Mouse (Mus musculus): ENCODE measurements around the gene Chmp4b. TPM values are rescaled to one million over a fixed set of nuclear protein-coding genes. Genes with fewer than 3 reads are reported as not detected.

Gene Chmp4b
- polyA plus RNA-seq (2015; fragmentation: Nextera tagmentation; extraction: Ambion mirVana): 26.4 and 28.0 TPM in 2 replicates

DNA sequence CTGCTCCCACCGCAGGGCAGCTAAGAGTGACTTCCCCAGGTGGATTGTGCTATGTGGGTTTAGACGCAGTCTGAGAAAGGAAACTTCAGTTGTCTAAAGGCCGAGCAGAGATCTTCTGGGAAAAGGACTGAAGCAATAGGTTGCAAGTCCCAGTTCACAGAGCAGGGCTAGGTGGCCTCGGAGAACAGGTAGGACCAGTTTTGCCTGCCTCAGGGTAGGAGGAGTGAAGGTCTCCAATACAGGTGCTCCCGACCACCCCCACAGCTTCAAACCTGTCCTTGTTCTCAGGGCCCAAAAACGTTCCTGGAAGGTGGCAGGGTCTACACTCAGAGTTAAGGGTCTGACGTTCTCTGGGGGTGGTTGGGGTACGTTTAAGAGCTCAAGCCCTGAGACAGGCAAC, at the start of gene Chmp4b:
Gene Chmp4b (plus strand): TSS at position 343 of the 400 bp plus-strand sequence.
- Histone ChIP-seq H3K9me3 (no peaks in the 10 kb centered on the region), H3K4me3 (no peak within 1 kb of the TSS), H3K4me2 (replicated peaks) (no peak within 1 kb of the TSS), H3K27ac (no peak within 1 kb of the TSS), H3K36me3 (peaks cover 4% of the 10 kb centered on the region), H3K9ac (no peak within 1 kb of the TSS), H3K4me1 (0 out of 2 replicates have a peak, but pooled peaks cover 2% of the 10 kb centered on the region), H3K27me3 (no peaks in the 10 kb centered on the region)
- WGBS: 49% methylated on average over 8 of the region's 8 CpGs
- ATAC-seq (ENCODE audit: low FRiP score, low read depth): no peak

DNA sequence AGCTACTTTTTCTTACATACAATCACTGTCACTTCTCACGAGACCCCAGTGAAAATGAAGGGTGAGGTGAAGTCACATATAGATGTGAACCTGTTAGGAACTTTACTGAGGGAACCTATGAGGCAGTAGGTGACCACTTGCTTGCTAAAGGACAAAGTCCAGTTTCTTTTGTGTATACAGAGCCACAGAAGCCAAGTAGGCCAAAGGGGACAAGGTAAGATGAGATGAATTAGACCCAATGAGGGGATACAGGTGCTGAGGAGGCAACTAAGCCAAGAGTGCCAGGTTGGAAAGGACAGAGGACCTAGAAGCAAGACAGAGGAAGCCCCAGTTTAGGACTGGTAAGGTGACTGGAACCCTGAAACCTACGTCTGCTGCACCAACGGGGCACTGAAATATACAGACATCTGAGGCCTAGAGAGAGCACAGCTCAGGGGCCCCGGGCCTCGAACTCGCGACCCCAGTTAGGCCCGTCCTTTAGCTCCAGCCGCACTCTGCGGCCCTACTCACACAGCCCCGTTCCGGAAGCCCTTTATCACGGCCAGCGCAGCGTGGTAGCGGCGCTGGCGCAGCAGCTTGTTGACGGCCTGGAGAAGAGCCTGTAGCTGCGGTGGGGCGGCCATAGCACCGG, 48.4 kb upstream of the Chmp4b start:
- H3K4me1 ChIP-seq: peaks cover 12% of the 10 kb centered on the region
- no peak; the same call in 1 of the 2 replicates for ATAC-seq (ENCODE audit: low FRiP score, low read depth)
- H3K4me2 ChIP-seq (replicated peaks): peak overlapping the region; percentile 84
- H3K4me3 ChIP-seq: peak overlapping the region; percentile 81
- H3K9me3 ChIP-seq: no peaks in the 10 kb centered on the region
- H3K27ac ChIP-seq: no peak overlapping the region
- H3K9ac ChIP-seq: peak overlapping the region; percentile 85
- no peaks in the 10 kb centered on the region for H3K36me3 ChIP-seq
- 0 out of 2 replicates have a peak, but pooled peaks cover 4% of the 10 kb centered on the region for H3K27me3 ChIP-seq
- 18% methylated on average over 22 of the region's 22 CpGs for WGBS

DNA sequence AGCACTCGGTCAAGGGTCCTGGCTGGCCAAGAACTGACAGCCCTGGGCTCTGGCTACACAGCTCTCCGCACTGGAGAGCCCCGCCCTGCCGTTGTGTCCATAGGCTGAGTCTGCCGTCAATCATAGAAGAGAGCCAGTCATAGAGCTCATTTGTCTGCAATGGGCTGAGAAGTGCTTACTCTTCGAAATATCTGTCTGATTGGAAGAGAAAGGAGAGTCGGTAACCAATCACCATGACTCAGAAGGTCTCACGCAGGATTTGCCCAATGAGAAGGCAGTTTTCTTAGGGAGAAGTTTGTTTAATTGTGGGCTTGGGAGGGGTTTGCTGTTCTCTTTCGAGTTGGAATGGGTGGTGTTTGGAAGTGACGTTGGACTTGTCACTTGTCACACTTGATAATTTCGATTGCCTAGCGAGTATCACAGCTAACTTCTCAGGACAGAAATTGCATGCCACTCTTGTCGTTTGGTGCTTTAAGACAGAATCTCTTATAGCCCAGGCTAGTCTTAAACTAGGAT, 47.8 kb upstream of the Chmp4b start, which contains the start of gene Pxmp4:
Gene Pxmp4 (minus strand): TSS at position 71 of the 516 bp plus-strand sequence.
- under 1% methylated on average over 13 of the region's 13 CpGs for WGBS
- peak within 1 kb of the TSS; percentile 84 for H3K4me2 ChIP-seq (replicated peaks)
- peak within 1 kb of the TSS; percentile 81 for H3K4me3 ChIP-seq
- peak; percentile 100 for ATAC-seq (ENCODE audit: low FRiP score, low read depth)
- no peaks in the 10 kb centered on the region for H3K36me3 ChIP-seq
- no peaks in the 10 kb centered on the region for H3K9me3 ChIP-seq
- H3K9ac ChIP-seq: peak within 1 kb of the TSS; percentile 85
- H3K27ac ChIP-seq: no peak within 1 kb of the TSS
- H3K4me1 ChIP-seq: peaks cover 12% of the 10 kb centered on the region
- H3K27me3 ChIP-seq: 0 out of 2 replicates have a peak, but pooled peaks cover 4% of the 10 kb centered on the region

DNA sequence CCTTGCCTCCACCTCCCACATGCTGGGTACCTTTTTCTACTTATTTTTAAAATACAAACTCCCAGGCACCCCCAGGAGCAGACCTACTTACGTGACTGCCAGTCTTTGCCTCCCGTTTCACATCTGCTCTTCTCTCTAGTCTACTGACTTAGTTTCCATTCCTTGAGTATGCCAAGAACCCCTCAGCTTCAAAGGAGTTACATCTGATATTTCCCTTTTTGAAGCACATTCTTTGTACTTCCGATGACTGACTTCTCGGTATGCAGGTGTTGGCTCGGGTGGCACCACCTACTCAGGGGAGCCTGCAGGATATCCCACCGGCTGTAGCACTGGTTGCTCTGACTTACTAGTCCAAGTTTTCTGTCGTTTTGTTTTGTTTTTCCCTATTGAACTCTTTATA, 47.3 kb upstream of the Chmp4b start:
- ATAC-seq (ENCODE audit: low FRiP score, low read depth): no peak
- WGBS: 33% methylated on average over 7 of the region's 7 CpGs
- Histone ChIP-seq H3K4me2 (replicated peaks) (peak overlapping the region; percentile 84), H3K36me3 (no peaks in the 10 kb centered on the region), H3K9ac (0 out of 2 replicates have a peak overlapping the region, but pooled peaks have one; percentile 31), H3K4me1 (peaks cover 12% of the 10 kb centered on the region), H3K27me3 (0 out of 2 replicates have a peak, but pooled peaks cover 6% of the 10 kb centered on the region), H3K9me3 (no peaks in the 10 kb centered on the region), H3K4me3 (peak overlapping the region; percentile 81), H3K27ac (no peak overlapping the region)

DNA sequence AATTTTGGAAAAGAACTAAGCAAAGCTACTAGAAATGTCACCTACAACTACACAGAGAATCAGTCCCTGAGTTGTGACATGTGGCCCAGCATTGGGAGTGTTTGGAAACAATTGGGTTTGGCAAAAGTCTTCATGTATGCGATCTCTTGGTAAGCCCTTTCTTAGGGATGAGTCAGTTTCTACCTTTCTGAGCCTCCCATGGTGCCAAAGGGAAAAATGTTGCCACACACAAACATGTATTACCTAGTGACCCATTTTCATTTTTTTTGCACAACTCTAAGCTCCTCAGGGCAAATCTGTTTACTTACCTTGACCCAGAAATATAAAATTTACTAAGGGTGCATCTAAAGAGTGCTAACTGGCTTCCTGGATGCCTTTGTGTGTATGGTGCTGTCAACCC, 44.5 kb upstream of the Chmp4b start:
- no peak overlapping the region for H3K4me3 ChIP-seq

GRCm38 (mm10) chr2:154609050-154609767, 42.3 kb upstream of the Chmp4b start:
- no peak for ATAC-seq (ENCODE audit: low FRiP score, low read depth)
- H3K27ac ChIP-seq: no peak overlapping the region
- H3K36me3 ChIP-seq: no peaks in the 10 kb centered on the region

More for the DNA sequence above, 44.5 kb upstream of the Chmp4b start:
- Histone ChIP-seq H3K4me1 (peaks cover 12% of the 10 kb centered on the region), H3K27me3 (0 out of 2 replicates have a peak, but pooled peaks cover 6% of the 10 kb centered on the region), H3K27ac (no peak overlapping the region), H3K9me3 (no peaks in the 10 kb centered on the region), H3K4me2 (replicated peaks) (no peak overlapping the region), H3K9ac (no peak overlapping the region), H3K36me3 (no peaks in the 10 kb centered on the region)
- WGBS: 88% methylated on average over 1 of the region's 1 CpGs
- no peak for ATAC-seq (ENCODE audit: low FRiP score, low read depth)

DNA sequence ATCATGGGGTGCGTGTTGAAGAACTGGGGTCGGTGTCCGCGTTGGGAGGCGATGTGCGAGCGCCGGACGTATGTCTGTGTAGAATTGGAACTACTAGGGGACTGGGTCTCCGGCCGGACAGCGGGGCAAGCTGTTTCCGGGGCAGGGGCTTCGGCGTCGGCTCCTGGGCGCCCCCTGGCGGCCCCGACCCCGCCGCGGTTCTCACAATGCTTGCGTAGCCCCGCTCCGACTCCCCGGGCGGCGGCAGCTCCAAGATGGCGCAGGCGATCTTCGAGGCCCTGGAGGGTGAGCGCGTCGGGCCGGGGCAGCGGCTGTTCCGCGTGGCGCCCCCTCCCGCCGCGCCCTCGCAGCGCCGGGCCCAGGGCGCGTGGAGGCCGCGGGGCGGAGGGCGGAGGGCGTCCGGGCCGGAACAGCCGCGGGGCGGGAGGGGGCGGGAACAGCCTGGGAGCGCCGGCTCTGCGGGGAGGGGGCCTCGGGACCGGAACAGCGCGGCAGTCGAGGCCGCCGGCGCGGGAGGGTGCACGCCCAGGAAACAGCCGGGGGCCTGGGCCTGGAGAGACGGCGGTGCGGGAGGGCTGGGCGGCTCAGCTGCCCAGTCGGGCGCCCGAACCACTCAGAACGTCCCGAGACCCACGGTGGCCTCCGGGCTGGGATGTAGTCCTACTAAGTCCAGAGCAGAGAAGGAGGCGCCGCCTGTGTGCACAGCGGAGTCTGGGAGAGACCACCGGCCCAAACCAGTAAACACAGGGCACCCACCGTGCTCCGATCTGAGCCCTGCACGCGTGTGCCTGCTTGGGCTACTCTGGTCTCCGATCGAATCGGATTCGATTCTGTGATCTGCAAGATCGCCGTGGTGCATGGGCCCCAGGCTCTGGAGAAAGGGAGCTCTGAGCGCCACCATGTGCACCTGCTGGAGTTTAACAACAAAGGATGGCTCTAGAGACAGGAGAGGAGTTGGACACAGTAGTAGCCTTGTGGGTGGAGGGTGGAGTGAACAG, 38.1 kb upstream of the Chmp4b start, which contains the start of the genes Zfp341 and 4930519P11Rik:
Gene Zfp341 (plus strand): TSS at position 180 of the 998 bp plus-strand sequence.
Gene 4930519P11Rik (minus strand): TSS at position 320 of the 998 bp plus-strand sequence.
- Histone ChIP-seq H3K4me3 (peak within 1 kb of the TSS; percentile 59), H3K4me1 (peaks cover 12% of the 10 kb centered on the region), H3K27me3 (0 out of 2 replicates have a peak, but pooled peaks cover 2% of the 10 kb centered on the region), H3K27ac (peak within 1 kb of the TSS; percentile 95), H3K4me2 (replicated peaks) (peak within 1 kb of the TSS; percentile 67), H3K36me3 (no peaks in the 10 kb centered on the region), H3K9ac (peak within 1 kb of the TSS; percentile 80), H3K9me3 (no peaks in the 10 kb centered on the region)
- ATAC-seq (ENCODE audit: low FRiP score, low read depth): peak; percentile 95
- under 1% methylated on average over 77 of the region's 98 CpGs for WGBS

More at GRCm38 (mm10) chr2:154609050-154609767, 42.3 kb upstream of the Chmp4b start:
- Histone ChIP-seq H3K4me3 (no peak overlapping the region), H3K9ac (no peak overlapping the region), H3K4me1 (peaks cover 12% of the 10 kb centered on the region), H3K9me3 (no peaks in the 10 kb centered on the region), H3K4me2 (replicated peaks) (no peak overlapping the region), H3K27me3 (0 out of 2 replicates have a peak, but pooled peaks cover 6% of the 10 kb centered on the region)
- 62% methylated on average over 10 of the region's 10 CpGs for WGBS

DNA sequence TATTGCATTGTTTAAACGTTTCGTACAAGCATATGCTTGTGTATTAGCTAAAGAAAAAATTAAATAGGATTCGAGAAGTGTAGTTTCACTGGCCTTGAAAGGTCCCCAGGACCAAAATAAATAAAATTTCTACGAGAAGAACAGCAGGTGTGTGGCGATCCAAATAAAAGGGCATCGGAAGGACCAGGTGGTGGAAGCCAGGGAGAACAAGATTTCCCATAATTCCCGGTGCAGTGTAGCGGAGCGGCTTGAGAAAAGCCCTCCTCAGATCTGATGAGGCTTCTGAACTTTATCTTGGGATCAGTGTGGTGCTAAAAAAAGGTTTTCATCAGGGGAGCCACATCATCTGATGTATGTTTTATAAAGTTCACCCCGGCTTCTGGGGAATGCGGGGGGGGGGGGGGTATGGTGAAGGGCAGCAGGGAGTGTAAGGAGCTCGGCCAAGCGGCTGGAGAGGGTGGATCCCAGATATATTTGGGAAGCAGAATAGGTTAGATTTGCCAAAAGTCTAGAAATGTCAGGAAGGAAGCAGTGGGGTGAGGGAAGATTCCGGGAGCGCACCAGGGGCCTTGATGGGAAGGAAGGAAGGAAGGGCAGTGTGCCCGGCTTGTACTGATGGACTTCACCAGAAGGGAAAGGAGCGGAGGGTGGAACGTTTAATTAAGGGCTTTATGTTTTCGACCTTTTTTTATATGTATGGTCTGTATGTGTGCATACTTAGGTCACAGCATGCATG, 36.5 kb upstream of the Chmp4b start:
- Histone ChIP-seq H3K4me1 (peaks cover 12% of the 10 kb centered on the region), H3K4me2 (replicated peaks) (0 out of 2 replicates have a peak overlapping the region, but pooled peaks have one; percentile 14)
- 66% methylated on average over 19 of the region's 19 CpGs for WGBS

DNA sequence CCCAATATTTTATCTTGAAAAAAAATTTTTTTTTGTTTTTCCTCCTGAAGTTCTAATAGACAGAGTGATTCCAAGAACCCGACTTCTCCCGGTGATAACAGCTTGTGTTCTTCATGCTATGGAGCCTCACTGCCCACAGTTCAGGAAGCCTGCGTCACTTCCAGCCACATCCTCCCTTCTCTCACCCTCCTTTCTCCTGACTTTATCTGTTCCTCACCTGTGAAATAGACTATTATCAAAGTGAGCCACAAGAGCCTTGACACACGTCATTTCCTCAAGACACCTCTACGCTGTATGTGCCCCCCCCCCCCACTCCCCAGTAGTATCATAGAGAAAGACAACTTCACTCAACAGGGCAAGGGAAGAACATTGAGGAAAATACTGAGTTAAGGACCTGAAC, 35.8 kb upstream of the Chmp4b start:
- Histone ChIP-seq H3K27me3 (no peaks in the 10 kb centered on the region), H3K36me3 (no peaks in the 10 kb centered on the region), H3K9ac (no peak overlapping the region), H3K4me3 (no peak overlapping the region), H3K27ac (no peak overlapping the region), H3K4me2 (replicated peaks) (no peak overlapping the region), H3K9me3 (no peaks in the 10 kb centered on the region), H3K4me1 (peaks cover 12% of the 10 kb centered on the region)
- 91% methylated on average over 5 of the region's 5 CpGs for WGBS
- no peak for ATAC-seq (ENCODE audit: low FRiP score, low read depth)

More for the DNA sequence above, 36.5 kb upstream of the Chmp4b start:
- Histone ChIP-seq H3K36me3 (no peaks in the 10 kb centered on the region), H3K27ac (no peak overlapping the region), H3K9ac (no peak overlapping the region), H3K9me3 (no peaks in the 10 kb centered on the region), H3K27me3 (no peaks in the 10 kb centered on the region), H3K4me3 (no peak overlapping the region)
- ATAC-seq (ENCODE audit: low FRiP score, low read depth): no peak

GRCm38 (mm10) chr2:154617061-154617460, 34.4 kb upstream of the Chmp4b start:
- Histone ChIP-seq H3K27me3 (no peaks in the 10 kb centered on the region), H3K27ac (no peak overlapping the region), H3K9ac (no peak overlapping the region), H3K4me2 (replicated peaks) (no peak overlapping the region), H3K4me1 (peaks cover 12% of the 10 kb centered on the region), H3K9me3 (no peaks in the 10 kb centered on the region), H3K4me3 (no peak overlapping the region), H3K36me3 (no peaks in the 10 kb centered on the region)
- 89% methylated on average over 3 of the region's 3 CpGs for WGBS
- ATAC-seq (ENCODE audit: low FRiP score, low read depth): no peak

Measured in limb, embryonic 13.5 days (tissue).